Comparison of ENCODE assay signal across 8 mouse cellular contexts in the genomic region with DNA sequence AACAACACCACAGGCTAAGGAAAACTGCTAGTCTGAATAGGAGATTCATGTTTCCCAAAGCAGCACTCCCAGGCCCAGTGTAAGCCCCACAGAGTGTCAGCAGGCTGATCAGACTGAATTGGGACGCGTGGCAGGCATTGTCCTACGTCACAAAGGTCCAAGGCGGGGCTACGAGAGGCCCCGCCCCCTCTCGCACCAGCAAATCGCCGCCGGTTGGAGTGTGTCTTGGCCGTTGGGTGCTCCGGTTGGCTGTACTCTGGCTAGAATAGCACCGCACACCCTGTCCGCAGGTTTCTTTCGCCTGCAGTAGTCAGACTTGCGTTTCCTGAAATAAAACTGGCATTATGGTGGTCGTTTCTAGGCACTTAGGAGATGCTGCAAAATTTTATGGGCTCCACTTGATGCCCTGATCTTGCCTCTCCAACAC. TPM values are rescaled to one million over a fixed set of nuclear protein-coding genes. Genes with fewer than 3 reads are reported as not detected.
DNase-seq lines count a peak whose midpoint lies in the region; ATAC-seq and TF ChIP-seq lines count a peak whose summit lies in the region.

Gene Fkbp7, minus strand, starts transcription at position 151 of the 427 bp plus-strand sequence.

- peak within 1 kb of the TSS; percentile 54 for H3K4me3 ChIP-seq in heart, embryonic 11.5 days (ENCODE audit: low read depth, low read length)
- H3K4me3 ChIP-seq in kidney, embryonic 15.5 days (replicated peaks) = peak within 1 kb of the TSS; percentile 54

- TF ChIP-seq POLR2A in brain, embryonic 14.5 days (IDR thresholded peaks at IDR 0.05; ENCODE audit: borderline replicate concordance, extremely low read depth, insufficient read depth, insufficient read length, poor library complexity, severe bottlenecking) = peak; percentile 67; the same call in 1 of the 2 replicates

- no peak for TF ChIP-seq CTCF in brain, embryonic 14.5 days (IDR thresholded peaks at IDR 0.05; ENCODE audit: borderline replicate concordance, extremely low read depth, insufficient read depth, insufficient read length)

- H3K9ac ChIP-seq in heart, embryonic 11.5 days (ENCODE audit: low read depth, low read length) = peak within 1 kb of the TSS; percentile 84
- H3K9ac ChIP-seq in kidney, embryonic 15.5 days = peak within 1 kb of the TSS; percentile 60

- peaks cover 16% of the 10 kb centered on the region for H3K4me1 ChIP-seq in heart, embryonic 11.5 days (ENCODE audit: control insufficient read depth, insufficient read depth, low read length)
- peaks cover 32% of the 10 kb centered on the region for H3K4me1 ChIP-seq in kidney, embryonic 15.5 days

- peak within 1 kb of the TSS; percentile 88 for H3K4me2 ChIP-seq in heart, embryonic 11.5 days
- peak within 1 kb of the TSS; percentile 77 for H3K4me2 ChIP-seq in kidney, embryonic 15.5 days

- peak; percentile 92 for DNase-seq in CD4-positive helper T cell, adult 2 months (ENCODE audit: low read depth, low spot score)
- DNase-seq in brain, embryonic 14.5 days (ENCODE audit: low read depth) = peak; percentile 97
- peak; percentile 93 for DNase-seq in liver
- DNase-seq in monocyte, adult 2 months (ENCODE audit: low read depth in 1 of 2, low spot score in 2 of 2) = peak; percentile 56 to 79
- DNase-seq in spleen, postnatal 14 days (ENCODE audit: low spot score in 2 of 2) = peak; percentile 74 to 80

- WGBS in heart, embryonic 11.5 days (ENCODE audit: insufficient replicate concordance) = 0% methylated on average over 17 of the region's 17 CpGs
- under 1% methylated on average over 17 of the region's 17 CpGs for WGBS in kidney, embryonic 15.5 days

- H3K27ac ChIP-seq in heart, embryonic 11.5 days (ENCODE audit: low read depth, low read length) = peak within 1 kb of the TSS; percentile 85
- H3K27ac ChIP-seq in kidney, embryonic 15.5 days = peak within 1 kb of the TSS; percentile 91

- H3K9me3 ChIP-seq in heart, embryonic 11.5 days (replicated peaks; ENCODE audit: control insufficient read depth, low read length) = no peaks in the 10 kb centered on the region
- no peaks in the 10 kb centered on the region for H3K9me3 ChIP-seq in kidney, embryonic 15.5 days (replicated peaks)

- peak; percentile 92 for ATAC-seq in erythroblast, adult 5-6 weeks (replicated peaks; ENCODE audit: low FRiP score, poor library complexity, severe bottlenecking)
- ATAC-seq in heart, embryonic 11.5 days (replicated peaks; ENCODE audit: insufficient number of reproducible peaks, low FRiP score, low TSS enrichment) = peak; percentile 90
- peak; percentile 90 for ATAC-seq in kidney, embryonic 15.5 days (replicated peaks; ENCODE audit: low FRiP score)

- no peaks in the 10 kb centered on the region for H3K27me3 ChIP-seq in heart, embryonic 11.5 days (ENCODE audit: control insufficient read depth, insufficient read depth, low read length)
- H3K27me3 ChIP-seq in kidney, embryonic 15.5 days = no peaks in the 10 kb centered on the region

- no peaks in the 10 kb centered on the region for H3K36me3 ChIP-seq in heart, embryonic 11.5 days (ENCODE audit: control insufficient read depth, insufficient read depth, low read length)
- peaks cover 9% of the 10 kb centered on the region; the same call in 1 of the 2 replicates for H3K36me3 ChIP-seq in kidney, embryonic 15.5 days

RNA-seq across cellular contexts. Expression of gene Fkbp7, which starts in this region (rescaled TPM):
- polyA plus RNA-seq in brain, embryonic 14.5 days (2012; rRNA removed) = 7.4 and 9.6 TPM in 2 replicates
- total RNA-seq in erythroblast, adult 5-6 weeks (2015; ENCODE audit: low replicate concordance) = 2.3 TPM in 1 of 2 replicates, not detected in the other
- total RNA-seq in erythroblast, adult 5-6 weeks (2017; ENCODE audit: low replicate concordance) = 0.70 and 2.9 TPM in 2 replicates
- polyA plus RNA-seq in heart, embryonic 11.5 days (2014; fragmentation: Nextera tagmentation; extraction: Ambion mirVana) = 56.5 and 60.8 TPM in 2 replicates
- polyA plus RNA-seq in kidney, embryonic 15.5 days (2015; fragmentation: Nextera tagmentation; extraction: Ambion mirVana) = 65.4 and 66.7 TPM in 2 replicates

Comparison
In these comparisons a context has a peak if more than half of its experiments do, and no peak if none do; other contexts are left out.
1. Peak in every context shown above with its lines: DNase-seq, ATAC-seq, H3K4me3 ChIP-seq and H3K27ac ChIP-seq.